12 mouse cellular contexts compared by ENCODE assay signal in the genomic region with DNA sequence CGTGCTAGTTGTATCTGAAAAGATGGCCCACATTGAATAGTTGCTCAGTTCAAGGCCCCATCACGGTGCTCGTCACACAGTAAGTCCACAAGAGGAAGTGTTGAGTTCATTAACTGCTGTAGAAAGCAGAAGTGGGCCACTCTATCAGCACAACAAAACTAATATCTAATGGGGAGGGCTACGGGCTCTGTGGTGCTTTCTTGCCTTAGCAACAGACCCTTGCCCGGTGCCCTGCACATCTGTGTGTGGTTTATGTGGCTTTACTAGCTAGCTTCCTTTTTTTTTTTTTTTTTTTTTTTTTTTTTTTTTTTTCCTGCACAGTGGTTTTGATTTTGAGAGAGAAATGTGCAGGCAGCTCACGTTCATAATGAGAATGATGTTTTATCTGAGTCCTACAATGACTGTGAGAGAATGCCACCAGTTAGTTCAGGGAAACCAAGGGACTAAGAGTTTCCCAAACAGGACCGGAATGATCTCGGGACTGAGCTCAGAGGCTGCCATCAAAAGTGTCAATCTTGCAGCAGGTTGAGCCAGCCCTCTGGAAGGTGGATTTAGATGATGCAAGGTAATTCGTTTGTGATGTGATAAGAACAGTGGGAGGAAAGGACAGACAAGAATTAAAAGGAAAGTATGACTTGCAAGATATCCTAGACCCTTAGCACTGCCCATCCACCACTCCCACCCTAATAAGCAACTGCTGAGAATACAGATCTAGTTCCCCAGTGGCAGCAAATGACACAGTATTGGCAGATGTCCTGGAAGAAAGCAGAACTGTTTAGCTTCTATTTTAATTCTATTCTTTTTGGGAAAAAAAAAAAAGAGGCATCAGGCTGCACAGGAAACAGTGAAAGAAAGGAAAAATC. TPM values are rescaled to one million over a fixed set of nuclear protein-coding genes. Genes with fewer than 3 reads are reported as not detected.
A peak's percentile ranks its signal among the peaks of the same experiment; 100 is the strongest.
DNase-seq lines count a peak whose midpoint lies in the region; ATAC-seq and TF ChIP-seq lines count a peak whose summit lies in the region.
"Had no signal": no experiment of that assay in that cellular context is flagged by ENCODE, and none has a peak within 500 bp of the region (broad histone marks: within the 10 kb centered on the region; RNA-seq: fewer than 3 reads in every experiment).

No protein-coding gene starts in this region.

- peak; percentile 28; the same call in 1 of the 2 replicates for ATAC-seq in lung, postnatal 0 days

- no peak overlapping the region for H3K9ac ChIP-seq in lung, postnatal 0 days (replicated peaks; ENCODE audit: low read depth)
- H3K9ac ChIP-seq: lung, embryonic 14.5 days had no signal

- 50% methylated on average over 9 of the region's 9 CpGs for WGBS in lung, postnatal 0 days

- H3K4me2 ChIP-seq in lung, postnatal 0 days (replicated peaks; ENCODE audit: low read depth, low read length), result no peak overlapping the region
- H3K4me2 ChIP-seq: lung, embryonic 14.5 days had no signal

- TF ChIP-seq EP300 in lung, postnatal 0 days (IDR thresholded peaks at IDR 0.05), result no peak

- no peaks in the 10 kb centered on the region for H3K4me1 ChIP-seq in lung, postnatal 0 days (ENCODE audit: insufficient read depth, low read depth, low read length)

- no peaks in the 10 kb centered on the region for H3K27me3 ChIP-seq in lung, postnatal 0 days (replicated peaks; ENCODE audit: insufficient read depth, low read length)

- H3K9me3 ChIP-seq in lung, postnatal 0 days (ENCODE audit: low read length), result no peaks in the 10 kb centered on the region

- peak; percentile 44 for DNase-seq in layer of hippocampus, adult 11-12 months (ENCODE audit: low spot score)
- no peak for DNase-seq in layer of hippocampus, postnatal 36 days
- peak; percentile 65 for DNase-seq in MEL-GATA-1-ER (ENCODE audit: extremely low read depth, low read depth)
- DNase-seq in lung, postnatal 0 days (ENCODE audit: low spot score), result no peak
- peak; percentile 90 to 92 for DNase-seq in spleen, postnatal 36 days (ENCODE audit: low spot score in 2 of 2)
- DNase-seq in cerebellum, postnatal 10 days, result no peak
- DNase-seq in cerebellum, adult 11-12 months, result no peak
- no peak for DNase-seq in cerebellum, postnatal 36 days
- DNase-seq: cerebellum, adult 11 months; kidney, adult 8-10 months; lung, embryonic 14.5 days; retina, postnatal 1 day had no signal

- H3K4me3 ChIP-seq in lung, postnatal 0 days (ENCODE audit: low read depth, low read length), result no peak overlapping the region

- H3K27ac ChIP-seq in lung, postnatal 0 days (ENCODE audit: low read length), result 0 out of 2 replicates have a peak overlapping the region, but pooled peaks have one; percentile 5

- H3K36me3 ChIP-seq in lung, postnatal 0 days (ENCODE audit: insufficient read depth, low read length), result no peaks in the 10 kb centered on the region

- no peak for TF ChIP-seq CTCF in lung, postnatal 0 days (IDR thresholded peaks at IDR 0.05)

RNA-seq across cellular contexts. Expression of a gene that starts 55.6 kb away (rescaled TPM):
- 10 to 100 TPM; 16.5 to 18.1 TPM for total RNA-seq in layer of hippocampus, postnatal 36 days (2021)
- 42.2 and 46.4 TPM in 2 replicates for polyA plus RNA-seq in lung, postnatal 0 days (2015; fragmentation: Nextera tagmentation; extraction: Ambion mirVana)

Comparison
In these comparisons a context has a peak if more than half of its experiments do, and no peak if none do; other contexts are left out.
1. DNase-seq: peak in layer of hippocampus, adult 11-12 months (single experiment), MEL-GATA-1-ER (single experiment) and spleen, postnatal 36 days (2 of 2); none in layer of hippocampus, postnatal 36 days (0 of 2), lung, postnatal 0 days (single experiment), cerebellum, postnatal 10 days (0 of 2), cerebellum, adult 11-12 months (single experiment) and cerebellum, postnatal 36 days (0 of 2).